Mouse (Mus musculus) heart, postnatal 10 days (tissue): ENCODE measurements around the gene Bdnf. TPM values are rescaled to one million over a fixed set of nuclear protein-coding genes. Genes with fewer than 3 reads are reported as not detected.

Experiments
- DNase-seq, 2 experiments: peaks; one replicate each; pipeline ENCODE4 v3.0.0; 2021
- intact Hi-C: fragments of 180-260 bp; cut with DNase I; formaldehyde crosslinking; loops from one replicate; pipeline ENCODE4 v1.15.1; 2025
- total RNA-seq, 2 experiments: library from RNA; stranded (reverse); gene quantifications; 2 replicates each; pipeline ENCODE4 v1.2.3; 2021

The Bdnf gene
- total RNA-seq, 2 experiments from 2014 or later = 0.62 to 1.4 TPM

- DNase-seq = no peak
- intact Hi-C loops = no loop called here
These were observed 29.1 kb downstream of the Bdnf start for GRCm38 (mm10) chr2:109703588-109703987.

- DNase-seq = no peak
- intact Hi-C loops = no loop called here
These were observed 29.6 kb downstream of the Bdnf start for GRCm38 (mm10) chr2:109704053-109704452.

GRCm38 (mm10) chr2:109706524-109706923, 32.0 kb downstream of the Bdnf start:
- no peak for DNase-seq
- intact Hi-C loops = no loop called here

DNA sequence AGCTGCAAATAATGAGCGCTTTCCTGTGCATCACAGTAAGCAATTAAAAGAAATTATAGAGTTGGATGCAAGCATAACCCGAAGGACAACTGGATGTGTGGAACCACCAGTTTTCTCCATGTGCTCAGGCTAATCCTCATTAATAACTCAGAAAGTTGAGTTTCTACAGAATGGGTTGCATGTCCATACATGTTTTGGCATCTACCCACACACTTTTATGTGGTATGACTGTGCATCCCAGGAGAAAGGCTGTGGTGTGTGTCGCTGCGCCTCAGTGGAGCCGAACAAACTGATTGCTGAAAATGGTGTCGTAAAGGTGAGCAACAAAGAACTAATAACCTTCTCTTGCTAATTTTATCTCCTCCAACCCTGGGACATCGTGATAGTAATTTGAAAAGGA, 34.8 kb downstream of the Bdnf start:
- no peak for DNase-seq
- intact Hi-C loops = no loop called here

- intact Hi-C loops = no loop called here
- no peak for DNase-seq
These were observed 36.5 kb downstream of the Bdnf start for GRCm38 (mm10) chr2:109711049-109711448.

GRCm38 (mm10) chr2:109725261-109725660, 50.8 kb downstream of the Bdnf start:
- intact Hi-C loops = no loop called here
- DNase-seq = no peak

- no peak for DNase-seq
- intact Hi-C loops = no loop called here
These were observed 51.3 kb downstream of the Bdnf start for GRCm38 (mm10) chr2:109725831-109726230.

GRCm38 (mm10) chr2:109729221-109729620, 54.7 kb downstream of the Bdnf start:
- DNase-seq = no peak
- intact Hi-C loops = no loop called here

- intact Hi-C loops = no loop called here
- no peak for DNase-seq
These were observed 58.9 kb downstream of the Bdnf start for GRCm38 (mm10) chr2:109733201-109734039.

- no peak for DNase-seq
- intact Hi-C loops = no loop called here
These were observed 59.7 kb downstream of the Bdnf start for GRCm38 (mm10) chr2:109734228-109734627.

DNA sequence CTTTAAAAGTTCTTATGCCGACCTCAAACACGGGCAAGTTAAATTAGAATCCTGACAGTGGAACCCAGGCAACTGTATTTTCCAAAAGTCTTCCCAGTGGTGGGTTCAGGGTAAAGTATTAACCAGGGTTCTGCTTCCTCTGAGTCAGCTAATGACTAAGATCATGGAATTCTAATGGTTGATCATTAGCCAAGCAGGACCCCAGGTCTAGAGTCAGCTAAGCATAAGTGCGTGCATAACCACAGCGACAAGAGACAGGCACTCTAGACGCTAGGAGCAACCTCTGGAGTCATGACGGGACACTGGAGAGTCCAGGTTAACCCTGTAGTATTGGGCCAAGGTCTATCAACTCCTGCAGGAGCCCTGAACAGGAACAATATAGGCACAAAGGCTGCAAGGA, 60.2 kb downstream of the Bdnf start:
- DNase-seq = no peak
- intact Hi-C loops = no loop called here

GRCm38 (mm10) chr2:109735347-109735746, 60.8 kb downstream of the Bdnf start:
- intact Hi-C loops = no loop called here
- peak; percentile 17 to 41 for DNase-seq

GRCm38 (mm10) chr2:109736306-109736705, 61.8 kb downstream of the Bdnf start:
- no peak for DNase-seq
- intact Hi-C loops = no loop called here

DNA sequence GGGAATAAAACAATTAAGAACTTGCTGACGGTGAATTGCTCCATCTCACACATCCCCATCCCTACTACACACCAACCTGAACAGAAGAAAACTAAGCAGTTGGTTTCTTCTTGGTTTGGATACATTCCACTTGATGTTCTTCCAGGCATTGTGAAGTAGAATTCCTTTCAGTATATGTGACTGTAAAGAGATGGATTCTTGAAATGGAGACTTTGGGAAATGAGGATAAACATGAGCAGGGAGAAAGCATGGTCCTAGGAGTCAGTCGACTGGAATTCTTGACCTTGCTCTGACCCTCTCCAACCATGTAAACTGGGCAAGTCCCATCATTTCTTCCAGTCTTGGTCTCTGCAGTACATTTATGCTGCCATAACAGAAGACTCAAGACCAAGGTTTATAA, 63.8 kb downstream of the Bdnf start:
- intact Hi-C loops = no loop called here
- DNase-seq = no peak

DNA sequence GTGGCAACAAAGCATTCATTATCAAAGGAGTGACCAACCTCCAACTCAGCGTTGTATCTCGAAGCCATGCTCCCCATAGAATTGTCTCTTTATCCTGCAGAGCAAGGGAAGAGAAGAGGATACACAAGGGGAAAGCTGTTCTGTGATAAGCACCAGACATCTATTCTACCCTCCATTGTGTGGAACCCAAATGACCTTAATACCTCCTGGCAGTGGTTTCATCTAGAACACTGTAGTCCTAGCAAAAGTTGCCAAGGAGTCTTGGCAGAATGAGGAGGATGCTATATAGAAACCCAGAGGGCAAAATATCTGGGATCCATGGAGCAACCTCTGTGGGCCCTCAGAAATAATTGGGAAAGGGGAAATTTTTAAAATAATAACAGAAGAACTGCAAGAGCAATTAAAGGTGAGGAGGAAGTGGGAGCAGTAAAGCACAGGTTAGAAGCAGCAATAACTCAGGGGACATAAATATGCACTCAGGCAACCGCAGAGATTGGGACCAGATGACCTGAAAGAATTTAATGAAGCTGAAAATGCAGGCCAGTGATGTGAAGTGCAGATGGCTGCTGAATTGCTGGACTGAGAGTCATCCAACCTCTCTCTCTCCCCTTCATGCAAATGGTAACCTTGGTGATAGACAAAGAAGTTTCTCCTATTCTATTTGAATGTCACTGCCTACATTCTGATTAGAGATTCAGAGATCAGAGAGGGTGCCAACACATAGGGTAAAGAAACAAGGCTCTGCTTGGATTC, 68.9 kb downstream of the Bdnf start:
- DNase-seq = no peak
- intact Hi-C loops = no loop called here

DNA sequence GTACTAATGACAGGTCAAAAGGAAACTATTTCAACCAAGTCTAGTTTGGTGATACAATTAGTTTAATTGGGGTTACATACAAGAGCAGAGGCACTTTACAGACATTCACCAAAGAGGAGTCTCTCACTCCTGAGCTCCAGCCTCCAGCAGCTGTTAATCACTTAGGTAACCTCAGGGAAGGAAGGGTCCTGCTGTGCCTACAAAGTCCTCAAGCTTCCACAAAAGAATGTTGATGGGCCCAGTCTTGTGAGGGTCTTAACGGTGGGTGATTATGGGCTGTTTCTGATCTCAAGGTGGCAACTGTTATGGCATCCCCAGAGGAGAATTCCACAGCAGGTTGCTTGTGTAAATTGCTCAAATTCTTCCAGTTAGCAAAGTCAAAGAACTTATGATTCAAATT, 71.7 kb downstream of the Bdnf start:
- DNase-seq = no peak
- intact Hi-C loops = no loop called here

- no peak for DNase-seq
- intact Hi-C loops = no loop called here
These were observed 73.9 kb downstream of the Bdnf start for GRCm38 (mm10) chr2:109748412-109748811.

GRCm38 (mm10) chr2:109748815-109749214, 74.3 kb downstream of the Bdnf start:
- no peak for DNase-seq
- intact Hi-C loops = no loop called here

- DNase-seq = no peak
- intact Hi-C loops = no loop called here
These were observed 75.5 kb downstream of the Bdnf start for GRCm38 (mm10) chr2:109749964-109750363.

GRCm38 (mm10) chr2:109750484-109750883, 76.0 kb downstream of the Bdnf start:
- intact Hi-C loops = no loop called here
- no peak for DNase-seq

GRCm38 (mm10) chr2:109756305-109756704, 81.8 kb downstream of the Bdnf start:
- DNase-seq = no peak
- intact Hi-C loops = no loop called here

- no peak for DNase-seq
- intact Hi-C loops = no loop called here
These were observed 92.3 kb downstream of the Bdnf start for GRCm38 (mm10) chr2:109766772-109767171.
